Mouse (Mus musculus): Measurements from ENCODE around the gene Abca12.

DNA sequence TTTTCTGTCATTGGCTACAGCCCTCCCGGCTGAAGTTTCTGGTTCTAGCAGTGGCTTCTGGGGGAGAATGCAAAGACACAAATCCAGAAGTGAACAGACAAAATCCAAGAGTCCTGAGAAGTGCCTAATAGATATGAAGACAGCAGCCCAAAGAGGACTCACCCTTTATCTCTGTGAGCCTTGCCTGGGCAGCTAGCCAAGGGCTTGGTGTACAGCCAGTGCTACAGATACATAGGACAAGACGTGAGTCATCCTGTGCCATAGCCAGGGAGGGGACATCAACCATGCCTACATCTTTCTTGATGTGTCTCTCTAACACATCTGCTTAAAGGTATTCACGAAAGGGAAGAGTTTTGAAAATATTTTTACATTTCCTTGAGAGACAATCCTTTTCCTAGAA lies 43.3 kb upstream of the Abca12 start:
- TF ChIP-seq EP300 (IDR thresholded peaks at IDR 0.05; ENCODE audit: low read depth) (no peak), CTCF (IDR thresholded peaks at IDR 0.05; ENCODE audit: low read depth) (no peak)
